Mouse (Mus musculus): ENCODE measurements at regions not wholly inside any gene's neighbourhood (a gene's known extent, or its start where the extent isn't known, plus 50 kb on each side); places are given as distances from the start of the nearest gene placed in this dataset.
"Not testable (repeated sequence)": the region's sequence is repeated elsewhere in the genome, so short reads cannot be mapped to it uniquely, and the experiment has no call there.

GRCm38 (mm10) chr3:17001871-17002270 lies 946.3 kb upstream of the Cypt12 start:
- no peak for DNase-seq

- peak; percentile 57 to 64 for DNase-seq
Observed at GRCm38 (mm10) chr3:17003136-17003535, 945.1 kb upstream of the Cypt12 start.

- DNase-seq, result no peak
Observed at GRCm38 (mm10) chr3:17014184-17015048, 933.8 kb upstream of the Cypt12 start.

GRCm38 (mm10) chr3:17050811-17051210 lies 897.4 kb upstream of the Cypt12 start:
- DNase-seq, result no peak

- DNase-seq, result not testable (repeated sequence)
Observed at GRCm38 (mm10) chr3:17058381-17058780, 889.8 kb upstream of the Cypt12 start.

- DNase-seq, result not testable (repeated sequence)
Observed at GRCm38 (mm10) chr3:17106261-17106660, 841.9 kb upstream of the Cypt12 start.
